Mouse (Mus musculus): Measurements from ENCODE around the gene Rps8. TPM values are rescaled to one million over a fixed set of nuclear protein-coding genes. Genes with fewer than 3 reads are reported as not detected.

Rps8 gene
- polyA plus RNA-seq, 1 experiment from 2014 or later: 809 TPM

GRCm38 (mm10) chr4:117105127-117105526, 50.9 kb downstream of the Rps8 start:
- no peak overlapping the region for H3K4me2 ChIP-seq (replicated peaks; ENCODE audit: low read depth)
- ATAC-seq (ENCODE audit: low FRiP score, low TSS enrichment) (no peak), DNase-seq (ENCODE audit: low spot score) (no peak)
- H3K9me3 ChIP-seq (ENCODE audit: control insufficient read depth, low read length): no peaks in the 10 kb centered on the region
- no peak for TF ChIP-seq EP300 (optimal IDR thresholded peaks at IDR 0.05)
- no peak for TF ChIP-seq CTCF (IDR thresholded peaks at IDR 0.05; ENCODE audit: low read depth)
- no peak overlapping the region for H3K27ac ChIP-seq (replicated peaks)
- no peak overlapping the region for H3K4me3 ChIP-seq (ENCODE audit: low read depth, low read length)
- H3K27me3 ChIP-seq (ENCODE audit: control insufficient read depth, insufficient read depth, low read length): no peaks in the 10 kb centered on the region
- no peaks in the 10 kb centered on the region for H3K4me1 ChIP-seq (replicated peaks; ENCODE audit: control insufficient read depth, insufficient read depth)
- H3K9ac ChIP-seq (ENCODE audit: low read length): no peak overlapping the region
- WGBS: 54% methylated on average over 10 of the region's 10 CpGs
- no peaks in the 10 kb centered on the region for H3K36me3 ChIP-seq (ENCODE audit: control insufficient read depth, insufficient read depth, low read length)

- WGBS: 75% methylated on average over 10 of the region's 10 CpGs
These were observed 51.4 kb downstream of the Rps8 start for GRCm38 (mm10) chr4:117104672-117105071.

More at GRCm38 (mm10) chr4:117104672-117105071, 51.4 kb downstream of the Rps8 start:
- ATAC-seq (ENCODE audit: low FRiP score, low TSS enrichment) (no peak), DNase-seq (ENCODE audit: low spot score) (no peak)
- Histone ChIP-seq H3K27me3 (ENCODE audit: control insufficient read depth, insufficient read depth, low read length) (no peaks in the 10 kb centered on the region), H3K27ac (replicated peaks) (no peak overlapping the region), H3K36me3 (ENCODE audit: control insufficient read depth, insufficient read depth, low read length) (no peaks in the 10 kb centered on the region), H3K4me2 (replicated peaks; ENCODE audit: low read depth) (no peak overlapping the region), H3K4me3 (ENCODE audit: low read depth, low read length) (no peak overlapping the region), H3K4me1 (replicated peaks; ENCODE audit: control insufficient read depth, insufficient read depth) (no peaks in the 10 kb centered on the region), H3K9ac (ENCODE audit: low read length) (no peak overlapping the region), H3K9me3 (ENCODE audit: control insufficient read depth, low read length) (no peaks in the 10 kb centered on the region)
- TF ChIP-seq EP300 (optimal IDR thresholded peaks at IDR 0.05) (no peak), CTCF (IDR thresholded peaks at IDR 0.05; ENCODE audit: low read depth) (peak; percentile 15; the same call in 1 of the 2 replicates)

Small RNAs within 50 kb of the gene (microRNA-seq; reads per million reads assigned to microRNA genes)
- not detected for gene Gm22398

Other genes with a start within 250 kb of the Rps8 start
- gene Urod, start 161.8 kb downstream of the Rps8 start, polyA plus RNA-seq (2015; fragmentation: Nextera tagmentation; extraction: Ambion mirVana): 38.3 and 47.3 TPM in 2 replicates
- 6.3 and 7.4 TPM in 2 replicates for gene Hectd3, start 160.9 kb downstream of the Rps8 start, polyA plus RNA-seq (2015; fragmentation: Nextera tagmentation; extraction: Ambion mirVana)
- gene Eif2b3, start 136.8 kb downstream of the Rps8 start, polyA plus RNA-seq (2015; fragmentation: Nextera tagmentation; extraction: Ambion mirVana): 29.9 and 30.1 TPM in 2 replicates
- gene Ptch2, start 60.2 kb downstream of the Rps8 start, polyA plus RNA-seq (2015; fragmentation: Nextera tagmentation; extraction: Ambion mirVana): 1.3 and 1.5 TPM in 2 replicates
- 5.7 and 5.9 TPM in 2 replicates for gene Btbd19, start 30.5 kb downstream of the Rps8 start, polyA plus RNA-seq (2015; fragmentation: Nextera tagmentation; extraction: Ambion mirVana)
- gene Tctex1d4, start 29.4 kb downstream of the Rps8 start, polyA plus RNA-seq (2015; fragmentation: Nextera tagmentation; extraction: Ambion mirVana): 0.58 and 0.62 TPM in 2 replicates
- gene Plk3, start 22.3 kb downstream of the Rps8 start, polyA plus RNA-seq (2015; fragmentation: Nextera tagmentation; extraction: Ambion mirVana): 18.1 and 18.7 TPM in 2 replicates
- gene Kif2c, start 26.4 kb upstream of the Rps8 start, polyA plus RNA-seq (2015; fragmentation: Nextera tagmentation; extraction: Ambion mirVana): 7.9 and 11.5 TPM in 2 replicates
- 12.9 and 16.3 TPM in 2 replicates for gene Tmem53, start 95.7 kb upstream of the Rps8 start, polyA plus RNA-seq (2015; fragmentation: Nextera tagmentation; extraction: Ambion mirVana)
- gene Armh1, start 95.9 kb upstream of the Rps8 start, polyA plus RNA-seq (2015; fragmentation: Nextera tagmentation; extraction: Ambion mirVana): 0.16 and 0.24 TPM in 2 replicates